Mouse (Mus musculus) limb, embryonic 15.5 days (tissue): ENCODE measurements at regions not wholly inside any gene's neighbourhood (a gene's known extent, or its start where the extent isn't known, plus 50 kb on each side); places are given as distances from the start of the nearest gene placed in this dataset.

Source experiments
- ATAC-seq: fragments of 200-750 bp; cut with Nextera tagmentation; 2 replicates; pipeline ENCODE4 v1.8.0; 2017; ENCODE audit warnings: low read depth, moderate TSS enrichment; ENCODE audit not compliant: insufficient number of reproducible peaks, low FRiP score, low TSS enrichment
- H3K27ac ChIP-seq: fragments of 300-500 bp; sonication (generic); 2 replicates; pipeline ENCODE4 v1.5.1; 2015; ENCODE audit warnings: moderate library complexity, mild to moderate bottlenecking, inconsistent platforms
- H3K27me3 ChIP-seq: fragments of 300-500 bp; sonication (generic); 2 replicates; pipeline ENCODE4 v1.6.1; 2015; ENCODE audit warnings: inconsistent platforms
- H3K36me3 ChIP-seq: fragments of 300-500 bp; sonication (generic); 2 replicates; pipeline ENCODE4 v1.6.1; 2015; ENCODE audit warnings: inconsistent platforms
- H3K4me1 ChIP-seq: fragments of 300-500 bp; sonication (generic); 2 replicates; pipeline ENCODE4 v1.6.1; 2015; ENCODE audit warnings: inconsistent platforms
- H3K4me2 ChIP-seq: fragments of 300-500 bp; sonication (generic); 2 replicates; pipeline ENCODE4 v1.6.1; 2015; ENCODE audit warnings: mild to moderate bottlenecking, inconsistent platforms
- H3K4me3 ChIP-seq: fragments of 300-500 bp; sonication (generic); 2 replicates; pipeline ENCODE4 v1.5.1; 2015; ENCODE audit warnings: mild to moderate bottlenecking, inconsistent platforms
- H3K9ac ChIP-seq: fragments of 300-500 bp; sonication (generic); 2 replicates; pipeline ENCODE4 v1.6.1; 2015; ENCODE audit warnings: inconsistent platforms
- H3K9me3 ChIP-seq: fragments of 300-500 bp; sonication (generic); 2 replicates; pipeline ENCODE4 v1.6.1; 2016; ENCODE audit warnings: inconsistent platforms
- WGBS: fragments of 180-500 bp; shearing (Covaris S2); methylation state at CpG from one replicate; pipeline ENCODE4 v1.1.7; 2015; 5-methylcytosine and 5-hydroxymethylcytosine counted together

DNA sequence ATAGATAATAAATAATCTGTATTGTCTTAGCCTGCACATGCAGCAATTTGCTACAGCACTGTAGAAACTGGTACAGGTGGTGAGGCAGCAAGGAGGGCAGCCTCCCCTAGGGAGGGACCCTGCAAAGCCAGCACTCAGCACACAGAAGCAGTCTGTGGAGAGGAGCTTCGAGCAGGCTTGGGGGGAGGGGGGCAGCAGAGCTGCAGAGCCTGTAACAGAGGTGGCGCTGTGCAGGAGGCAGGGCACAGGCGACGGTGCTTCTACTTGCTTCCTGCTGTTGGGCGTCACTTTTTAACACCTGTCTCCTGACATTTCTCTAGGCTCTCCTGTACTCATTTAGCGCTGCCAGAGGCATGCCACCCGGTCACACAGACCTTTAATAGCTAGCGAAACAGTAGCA is 404.6 kb upstream of the Gm6657 start:
- Histone ChIP-seq H3K4me3 (0 out of 2 replicates have a peak overlapping the region, but pooled peaks have one; percentile 8), H3K9me3 (no peaks in the 10 kb centered on the region), H3K27ac (no peak overlapping the region), H3K27me3 (0 out of 2 replicates have a peak, but pooled peaks cover 3% of the 10 kb centered on the region), H3K36me3 (no peaks in the 10 kb centered on the region), H3K9ac (no peak overlapping the region), H3K4me1 (peaks cover 12% of the 10 kb centered on the region), H3K4me2 (peak overlapping the region; percentile 34)
- WGBS, result 3% methylated on average over 8 of the region's 8 CpGs
- ATAC-seq, result no peak

DNA sequence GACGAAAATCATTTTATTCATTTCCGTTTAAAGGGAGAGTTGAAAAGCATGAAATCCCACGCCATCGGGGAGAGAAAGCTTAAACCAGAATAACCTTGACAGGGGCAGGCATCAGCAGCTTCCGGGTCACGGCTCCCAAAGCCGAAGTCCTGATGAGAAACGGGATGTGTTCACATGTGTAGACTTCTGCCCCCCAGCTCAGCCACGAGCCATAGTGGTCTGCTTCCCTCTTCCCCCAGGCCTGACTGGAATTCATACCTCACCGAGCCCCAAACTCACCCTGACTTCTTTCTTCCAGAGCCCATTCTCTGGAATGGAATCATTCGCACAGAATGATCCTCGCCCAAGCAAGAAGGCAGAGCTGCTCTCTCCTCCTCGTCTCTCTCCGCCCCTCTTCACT is 404.2 kb upstream of the Gm6657 start:
- WGBS, result 25% methylated on average over 14 of the region's 14 CpGs
- H3K27me3 ChIP-seq, result 0 out of 2 replicates have a peak, but pooled peaks cover 3% of the 10 kb centered on the region
- no peak for ATAC-seq
- H3K4me2 ChIP-seq, result peak overlapping the region; percentile 34
- peaks cover 12% of the 10 kb centered on the region for H3K4me1 ChIP-seq
- no peaks in the 10 kb centered on the region for H3K9me3 ChIP-seq
- H3K27ac ChIP-seq, result no peak overlapping the region
- no peak overlapping the region for H3K9ac ChIP-seq
- H3K36me3 ChIP-seq, result no peaks in the 10 kb centered on the region
- 0 out of 2 replicates have a peak overlapping the region, but pooled peaks have one; percentile 8 for H3K4me3 ChIP-seq

DNA sequence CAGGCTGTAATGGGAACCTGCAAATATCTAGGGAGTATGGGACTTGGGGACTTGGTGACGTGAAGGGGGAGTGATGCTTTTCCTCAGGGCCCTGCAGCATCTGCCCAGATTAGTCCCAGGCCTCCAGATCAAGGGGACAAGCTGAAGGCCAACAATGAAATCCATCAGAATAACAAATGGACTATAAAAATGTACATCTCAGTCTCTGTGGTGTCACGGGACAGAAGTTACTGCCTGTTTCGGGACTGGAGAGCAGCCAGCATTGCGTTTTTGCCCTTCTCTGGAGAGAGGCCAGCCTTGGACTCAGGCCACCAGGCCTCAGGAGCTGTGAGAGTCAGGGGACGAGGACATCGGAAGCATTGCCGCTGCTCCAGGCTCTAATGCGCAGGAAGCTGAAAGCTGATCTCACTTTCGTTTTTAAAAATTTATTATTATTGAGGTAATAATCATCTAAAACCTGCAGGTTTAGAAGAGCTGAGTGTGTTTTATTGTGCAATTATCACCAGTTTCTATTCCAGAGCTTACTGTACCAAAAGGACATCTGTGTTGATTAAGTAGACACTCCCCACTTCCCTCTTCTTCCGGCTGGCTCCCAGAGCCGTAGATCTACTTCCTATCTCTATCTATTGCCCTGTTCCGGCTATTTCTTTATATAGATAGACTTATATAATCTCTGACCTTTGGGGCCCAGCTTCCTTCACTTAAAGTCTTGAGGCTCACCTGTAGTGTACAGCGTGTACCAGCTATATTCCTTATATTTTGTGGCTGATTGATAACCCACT is 403.0 kb upstream of the Gm6657 start:
- 0 out of 2 replicates have a peak, but pooled peaks cover 3% of the 10 kb centered on the region for H3K27me3 ChIP-seq
- no peak for ATAC-seq

DNA sequence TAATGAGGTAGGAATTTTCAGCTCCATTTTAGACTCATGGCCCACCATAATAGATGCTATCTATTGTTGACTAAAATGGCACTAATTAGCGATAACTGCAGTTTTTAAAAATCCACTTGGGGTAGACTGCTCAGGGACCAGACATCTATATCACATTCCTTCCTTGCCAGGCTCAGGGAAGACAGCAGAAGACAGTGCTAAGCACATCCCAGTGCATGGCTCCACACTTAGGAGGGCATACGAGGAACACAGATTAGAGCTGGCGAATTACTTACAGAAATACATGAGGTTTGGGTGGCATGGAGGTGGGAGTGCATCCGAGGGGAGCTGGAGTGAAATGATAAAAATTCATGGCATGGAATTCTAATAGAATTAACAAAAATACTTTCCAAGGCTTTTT is 395.5 kb upstream of the Gm6657 start:
- Histone ChIP-seq H3K4me3 (no peak overlapping the region), H3K9ac (no peak overlapping the region), H3K27ac (no peak overlapping the region), H3K36me3 (no peaks in the 10 kb centered on the region), H3K27me3 (no peaks in the 10 kb centered on the region), H3K4me1 (no peaks in the 10 kb centered on the region), H3K4me2 (no peak overlapping the region), H3K9me3 (no peaks in the 10 kb centered on the region)
- WGBS, result 84% methylated on average over 4 of the region's 4 CpGs
- ATAC-seq, result no peak

More for the DNA sequence above, 403.0 kb upstream of the Gm6657 start:
- no peaks in the 10 kb centered on the region for H3K36me3 ChIP-seq
- no peak overlapping the region for H3K4me3 ChIP-seq
- H3K9ac ChIP-seq, result no peak overlapping the region
- no peaks in the 10 kb centered on the region for H3K9me3 ChIP-seq
- 56% methylated on average over 13 of the region's 13 CpGs for WGBS
- H3K27ac ChIP-seq, result no peak overlapping the region
- peaks cover 12% of the 10 kb centered on the region for H3K4me1 ChIP-seq
- no peak overlapping the region for H3K4me2 ChIP-seq

DNA sequence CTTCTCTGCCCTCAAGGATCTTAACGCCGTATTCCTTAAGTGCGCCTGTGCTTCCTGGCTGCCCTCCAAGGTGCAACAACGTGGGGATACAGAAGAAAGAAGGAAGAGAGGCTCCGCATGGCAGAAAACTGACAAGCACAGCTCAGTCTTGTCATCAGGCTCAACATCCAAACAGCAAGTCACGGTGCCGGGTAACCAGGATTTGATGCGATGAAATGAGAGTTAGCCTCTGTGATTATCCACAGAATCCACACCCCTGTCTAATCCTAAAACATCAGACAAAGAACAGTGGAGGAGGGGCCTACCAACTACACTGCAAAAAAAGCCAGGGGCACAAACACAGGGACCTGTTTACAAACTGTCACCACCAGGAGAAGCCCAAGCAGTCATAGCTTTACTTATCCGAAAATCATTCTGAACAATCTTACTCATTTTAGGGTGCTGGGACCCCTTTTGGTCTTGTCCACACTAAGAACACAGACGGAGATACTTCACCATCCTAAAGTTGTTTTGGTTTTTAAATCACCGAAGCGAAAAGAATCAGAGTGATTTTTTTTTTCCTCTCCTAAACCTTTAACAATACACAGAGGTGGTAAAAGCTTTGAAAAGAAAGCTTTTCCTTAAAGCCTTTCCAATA is 394.8 kb upstream of the Gm6657 start:
- ATAC-seq, result no peak
- no peaks in the 10 kb centered on the region for H3K4me1 ChIP-seq
- no peak overlapping the region for H3K4me2 ChIP-seq
- no peaks in the 10 kb centered on the region for H3K36me3 ChIP-seq
- no peaks in the 10 kb centered on the region for H3K27me3 ChIP-seq
- no peak overlapping the region for H3K27ac ChIP-seq
- no peak overlapping the region for H3K4me3 ChIP-seq
- H3K9me3 ChIP-seq, result no peaks in the 10 kb centered on the region
- H3K9ac ChIP-seq, result no peak overlapping the region
- WGBS, result 49% methylated on average over 12 of the region's 12 CpGs

DNA sequence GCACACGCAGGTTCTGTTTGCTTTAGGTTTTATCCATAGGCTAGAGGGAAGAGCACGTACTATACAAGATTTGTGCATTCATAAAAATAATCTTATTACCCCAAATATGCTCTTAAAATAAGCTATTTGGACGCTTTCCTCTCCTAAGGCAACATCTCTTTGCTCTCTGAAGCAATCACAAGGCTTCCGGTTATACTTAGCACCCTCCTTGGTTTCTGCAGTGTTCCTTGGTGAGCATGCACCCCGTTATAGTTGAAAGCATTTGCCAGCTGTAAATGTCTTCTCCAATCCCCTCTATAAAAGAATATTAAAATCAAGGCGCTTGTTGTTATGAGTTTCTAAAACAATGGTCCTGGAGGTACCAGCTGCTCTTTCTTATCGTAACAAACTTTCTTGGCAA is 386.4 kb upstream of the Gm6657 start:
- Histone ChIP-seq H3K27ac (0 out of 2 replicates have a peak overlapping the region, but pooled peaks have one; percentile 17), H3K36me3 (no peaks in the 10 kb centered on the region), H3K4me2 (no peak overlapping the region), H3K4me1 (peaks cover 5% of the 10 kb centered on the region; the same call in 1 of the 2 replicates), H3K9me3 (no peaks in the 10 kb centered on the region), H3K4me3 (no peak overlapping the region), H3K9ac (no peak overlapping the region), H3K27me3 (no peaks in the 10 kb centered on the region)
- ATAC-seq, result peak; percentile 44; the same call in 1 of the 2 replicates
- WGBS, result 44% methylated on average over 7 of the region's 7 CpGs

DNA sequence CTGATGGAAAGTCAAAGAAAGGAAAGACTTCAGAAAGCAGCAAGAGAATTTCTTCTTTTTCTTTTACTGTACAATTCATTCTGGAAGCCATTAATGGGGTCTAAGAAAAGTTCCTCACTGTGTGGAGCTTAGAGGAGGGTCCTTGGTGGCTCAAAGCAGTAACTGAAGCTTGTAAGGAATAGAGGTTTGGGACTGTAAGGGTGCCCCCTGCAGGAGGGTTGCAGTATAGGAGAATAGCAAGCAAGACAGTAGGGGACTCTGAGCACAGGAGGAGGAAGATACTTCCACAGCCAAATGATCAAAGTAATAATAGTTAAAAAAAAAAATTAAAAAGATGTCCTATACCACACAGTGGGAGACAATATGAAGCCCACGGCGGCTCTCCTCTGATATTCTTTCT is 382.8 kb upstream of the Gm6657 start:
- Histone ChIP-seq H3K9me3 (no peaks in the 10 kb centered on the region), H3K27me3 (no peaks in the 10 kb centered on the region), H3K36me3 (no peaks in the 10 kb centered on the region), H3K27ac (no peak overlapping the region), H3K9ac (no peak overlapping the region), H3K4me3 (no peak overlapping the region), H3K4me2 (no peak overlapping the region), H3K4me1 (peaks cover 5% of the 10 kb centered on the region; the same call in 1 of the 2 replicates)
- no peak for ATAC-seq
- WGBS, result 64% methylated on average over 2 of the region's 2 CpGs

DNA sequence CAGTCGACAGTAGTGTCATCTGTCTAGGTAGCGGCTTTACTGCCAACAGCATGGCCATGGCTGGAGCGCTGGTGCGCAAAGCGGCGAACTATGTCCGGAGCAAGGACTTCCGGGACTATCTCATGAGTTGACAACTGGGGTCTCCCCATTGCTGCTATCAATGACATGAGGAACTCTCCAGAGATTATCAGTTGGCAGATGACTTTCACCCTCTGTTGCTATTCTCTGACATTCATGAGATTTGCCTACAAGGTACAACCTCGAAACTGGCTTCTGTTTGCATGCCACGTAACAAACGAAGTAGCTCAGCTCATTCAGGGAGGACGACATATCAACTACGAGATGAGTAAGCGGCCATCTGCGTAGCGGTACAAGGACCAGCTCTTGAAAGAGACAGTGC is 374.6 kb upstream of the Gm6657 start:
- Histone ChIP-seq H3K4me3 (no peak overlapping the region), H3K9me3 (no peaks in the 10 kb centered on the region), H3K4me2 (no peak overlapping the region), H3K27me3 (no peaks in the 10 kb centered on the region), H3K27ac (no peak overlapping the region), H3K36me3 (no peaks in the 10 kb centered on the region), H3K9ac (no peak overlapping the region), H3K4me1 (no peaks in the 10 kb centered on the region)
- ATAC-seq, result no peak
- 95% methylated on average over 16 of the region's 16 CpGs for WGBS

DNA sequence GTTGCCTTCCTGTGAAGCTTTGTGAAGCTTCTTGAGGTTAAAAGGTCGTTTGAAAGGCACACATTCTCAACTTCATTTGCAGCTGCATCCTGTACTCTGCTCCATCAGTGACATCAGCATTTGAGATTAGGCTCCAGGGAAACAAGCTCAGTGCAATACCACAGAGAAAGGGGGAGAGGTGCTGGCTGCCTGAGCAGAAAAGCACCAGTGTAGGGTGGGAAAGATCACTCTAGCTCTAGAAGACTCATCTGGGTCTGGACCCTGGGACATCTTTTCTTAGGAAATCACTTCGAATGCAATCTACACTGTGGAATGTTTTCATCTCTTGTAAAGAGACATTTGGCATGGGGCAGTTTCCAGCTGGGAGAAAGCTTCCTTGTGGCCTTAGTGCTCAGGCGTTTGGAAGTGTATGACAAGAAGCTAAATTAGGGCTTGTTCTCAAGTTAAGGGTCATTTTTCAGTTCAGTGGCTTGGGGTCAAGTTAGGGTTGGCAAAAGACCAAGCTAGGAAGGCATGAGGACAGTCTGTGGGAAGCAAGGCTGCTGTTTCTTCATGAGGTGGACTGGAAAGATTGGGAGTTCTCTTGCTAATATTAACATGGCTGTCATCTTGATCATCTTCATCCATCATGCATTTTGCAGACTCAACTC is 370.5 kb upstream of the Gm6657 start:
- Histone ChIP-seq H3K4me3 (no peak overlapping the region), H3K9me3 (no peaks in the 10 kb centered on the region), H3K9ac (no peak overlapping the region), H3K4me1 (no peaks in the 10 kb centered on the region), H3K27me3 (no peaks in the 10 kb centered on the region), H3K4me2 (no peak overlapping the region), H3K36me3 (no peaks in the 10 kb centered on the region), H3K27ac (no peak overlapping the region)
- 44% methylated on average over 3 of the region's 3 CpGs for WGBS
- ATAC-seq, result no peak

DNA sequence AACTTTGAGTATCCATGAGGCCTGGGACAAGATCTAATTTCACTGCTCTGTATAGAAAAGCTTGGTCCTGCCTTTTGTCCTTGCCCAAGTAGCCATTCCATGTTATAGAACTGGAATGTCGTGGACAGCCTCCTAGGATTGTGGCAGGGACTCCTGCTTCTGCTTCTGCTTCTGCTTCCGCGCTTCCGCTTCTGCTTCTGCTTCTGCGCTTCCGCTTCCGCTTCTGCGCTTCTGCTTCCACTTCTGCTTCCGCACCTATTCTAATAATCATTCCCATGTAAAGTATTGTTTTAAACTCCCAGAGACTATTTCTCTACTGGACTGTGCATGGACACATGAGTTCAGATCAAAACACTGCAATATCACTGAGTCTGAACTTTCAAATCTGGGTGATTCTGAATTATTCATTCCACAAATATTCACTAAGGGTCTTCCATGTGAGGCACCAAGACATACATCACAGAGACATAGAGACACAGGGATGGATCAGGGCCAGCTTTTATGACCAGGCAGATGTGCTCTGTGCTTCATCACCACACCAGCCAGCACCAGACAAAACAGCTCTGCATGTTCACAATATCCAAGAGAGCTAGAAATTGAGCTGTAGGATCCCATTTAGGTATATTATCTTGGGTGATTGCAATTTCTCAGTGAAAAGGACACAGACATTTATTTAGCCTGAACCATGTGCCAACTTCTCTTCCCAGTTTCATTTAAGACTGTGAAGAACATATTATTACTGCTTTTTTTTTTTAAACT is 360.5 kb upstream of the Gm6657 start:
- Histone ChIP-seq H3K4me3 (no peak overlapping the region), H3K36me3 (no peaks in the 10 kb centered on the region), H3K9ac (no peak overlapping the region), H3K4me2 (no peak overlapping the region), H3K27ac (no peak overlapping the region), H3K4me1 (no peaks in the 10 kb centered on the region), H3K27me3 (no peaks in the 10 kb centered on the region), H3K9me3 (no peaks in the 10 kb centered on the region)
- no peak for ATAC-seq
- 93% methylated on average over 9 of the region's 9 CpGs for WGBS

DNA sequence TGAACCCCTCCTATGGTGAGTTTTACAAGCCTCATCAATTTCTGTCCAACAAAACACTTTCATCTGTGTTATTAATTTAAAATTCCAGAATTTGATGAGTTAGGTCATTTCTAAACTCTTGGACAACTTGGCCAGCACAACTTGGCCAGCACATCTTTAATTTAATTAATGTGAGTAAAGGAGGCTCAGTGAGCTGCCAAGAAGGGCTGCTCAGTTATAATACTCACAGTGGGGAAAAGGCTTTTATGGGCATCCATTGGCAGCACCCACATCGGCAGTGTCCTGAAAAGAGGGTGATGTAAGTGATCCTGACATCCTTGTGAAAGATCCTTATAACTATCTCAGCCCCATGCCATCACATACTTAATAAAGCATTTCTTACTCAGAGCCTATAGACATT is 359.2 kb upstream of the Gm6657 start:
- H3K4me1 ChIP-seq, result no peaks in the 10 kb centered on the region
- H3K9me3 ChIP-seq, result no peaks in the 10 kb centered on the region
- H3K36me3 ChIP-seq, result no peaks in the 10 kb centered on the region
- 63% methylated on average over 1 of the region's 1 CpGs for WGBS
- ATAC-seq, result no peak
- no peak overlapping the region for H3K4me3 ChIP-seq
- H3K27ac ChIP-seq, result no peak overlapping the region
- no peak overlapping the region for H3K4me2 ChIP-seq
- no peaks in the 10 kb centered on the region for H3K27me3 ChIP-seq
- no peak overlapping the region for H3K9ac ChIP-seq
